ENCODE assay signal across 8 mouse cellular contexts in the genomic region with DNA sequence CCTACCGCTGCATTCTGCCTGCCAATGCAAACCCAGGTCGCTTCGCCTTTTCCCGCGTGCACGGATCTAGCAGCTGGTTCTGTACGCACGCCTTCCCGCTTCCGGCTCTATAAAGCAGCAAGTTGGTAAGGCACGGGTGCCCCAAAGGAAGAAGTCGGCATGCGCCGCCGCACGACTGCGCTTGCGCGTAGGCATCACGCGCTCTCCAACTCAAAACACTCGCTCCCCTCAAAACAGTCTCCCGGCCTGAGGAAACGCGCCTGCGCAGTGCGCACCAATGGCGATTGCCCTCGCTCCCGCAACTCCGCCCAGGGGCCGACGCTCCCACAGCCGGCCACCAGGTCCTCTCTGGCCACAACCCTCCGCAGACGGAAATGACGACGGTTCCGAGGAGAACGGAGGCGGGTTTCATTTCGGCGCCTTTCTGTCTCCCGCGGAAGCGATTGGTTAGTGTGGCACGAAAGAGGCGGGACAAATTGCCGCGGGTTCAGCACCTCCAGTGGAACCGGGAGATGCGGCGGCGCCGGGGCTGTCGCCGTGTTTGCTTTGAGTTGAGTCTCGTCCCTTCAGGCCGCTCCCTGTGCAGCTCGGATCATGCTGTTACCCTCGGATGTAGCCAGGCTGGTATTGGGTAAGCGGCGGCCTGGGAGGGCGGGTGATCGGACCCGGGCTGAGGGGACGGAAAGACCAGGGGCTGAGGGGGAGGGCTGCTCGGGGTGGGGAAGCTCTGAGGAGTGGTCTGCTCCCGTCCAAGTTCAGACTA. TPM values are rescaled to one million over a fixed set of nuclear protein-coding genes. Genes with fewer than 3 reads are reported as not detected.
DNase-seq lines count a peak whose midpoint lies in the region; ATAC-seq lines count a peak whose summit lies in the region.

A gene (minus strand): TSS at position 183 of the 763 bp plus-strand sequence.
A gene (plus strand): TSS at position 490 of the 763 bp plus-strand sequence.

- H3K4me3 ChIP-seq in heart, embryonic 10.5 days = peak within 1 kb of the TSS; percentile 91
- peak within 1 kb of the TSS; percentile 93 for H3K4me3 ChIP-seq in kidney, embryonic 15.5 days (replicated peaks)

- WGBS in heart, embryonic 10.5 days = under 1% methylated on average over 69 of the region's 69 CpGs
- under 1% methylated on average over 69 of the region's 69 CpGs for whole genome bisulfite sequencing in kidney, embryonic 15.5 days

- DNase-seq in B cell, adult 2 months = peak; percentile 98
- peak; percentile 100 for DNase-seq in brain, adult 2 months (ENCODE audit: low read depth, low spot score)
- DNase-seq in heart, embryonic 10.5 days (ENCODE audit: low spot score) = peak; percentile 100
- DNase-seq in liver = peak; percentile 100
- DNase-seq in spleen, postnatal 4 days (ENCODE audit: low spot score in 2 of 2) = peak; percentile 99 to 100

- H3K9me3 ChIP-seq in heart, embryonic 10.5 days = no peaks in the 10 kb centered on the region
- no peaks in the 10 kb centered on the region for H3K9me3 ChIP-seq in kidney, embryonic 15.5 days (replicated peaks)

- ATAC-seq in erythroblast, adult 5-6 weeks (replicated peaks; ENCODE audit: low FRiP score, poor library complexity, severe bottlenecking) = peak; percentile 96
- peak; percentile 99 for ATAC-seq in kidney, embryonic 15.5 days (replicated peaks; ENCODE audit: low FRiP score)
- ATAC-seq in monocyte, adult 5-6 weeks (replicated peaks; ENCODE audit: insufficient number of reproducible peaks, low FRiP score, low TSS enrichment, poor library complexity, severe bottlenecking) = peak; percentile 97

- peaks cover 12% of the 10 kb centered on the region; the same call in 1 of the 2 replicates for H3K36me3 ChIP-seq in heart, embryonic 10.5 days
- peaks cover 11% of the 10 kb centered on the region; the same call in 1 of the 2 replicates for H3K36me3 ChIP-seq in kidney, embryonic 15.5 days

- peak within 1 kb of the TSS; percentile 84 for H3K4me2 ChIP-seq in kidney, embryonic 15.5 days

- H3K27ac ChIP-seq in heart, embryonic 10.5 days = peak within 1 kb of the TSS; percentile 94
- peak within 1 kb of the TSS; percentile 97 for H3K27ac ChIP-seq in kidney, embryonic 15.5 days

- H3K9ac ChIP-seq in kidney, embryonic 15.5 days = peak within 1 kb of the TSS; percentile 93

- peaks cover 16% of the 10 kb centered on the region for H3K4me1 ChIP-seq in heart, embryonic 10.5 days
- peaks cover 19% of the 10 kb centered on the region for H3K4me1 ChIP-seq in kidney, embryonic 15.5 days

- H3K27me3 ChIP-seq in heart, embryonic 10.5 days (ENCODE audit: insufficient read depth, poor library complexity, severe bottlenecking) = no peaks in the 10 kb centered on the region
- H3K27me3 ChIP-seq in kidney, embryonic 15.5 days = no peaks in the 10 kb centered on the region

RNA-seq across cellular contexts. Expression of the first gene that starts in this region (rescaled TPM):
- total RNA-seq in erythroblast, adult 5-6 weeks (2015; ENCODE audit: low replicate concordance) = 3.7 and 21.5 TPM in 2 replicates
- total RNA-seq in erythroblast, adult 5-6 weeks (2017; ENCODE audit: low replicate concordance) = 4.3 and 5.3 TPM in 2 replicates
- 10.5 and 11.1 TPM in 2 replicates for polyA plus RNA-seq in heart, embryonic 10.5 days (2016; fragmentation: Nextera tagmentation; extraction: Ambion mirVana)
- polyA plus RNA-seq in kidney, embryonic 15.5 days (2015; fragmentation: Nextera tagmentation; extraction: Ambion mirVana) = 15.6 and 16.3 TPM in 2 replicates
- 21.4 to 53.1 TPM (median 22.3 TPM) in 3 replicates for total RNA-seq in monocyte, adult 5-6 weeks (2017)

RNA-seq across cellular contexts. Expression of the second gene that starts in this region (rescaled TPM):
- 5.6 and 10.9 TPM in 2 replicates for total RNA-seq in erythroblast, adult 5-6 weeks (2015; ENCODE audit: low replicate concordance)
- 7.8 and 11.4 TPM in 2 replicates for total RNA-seq in erythroblast, adult 5-6 weeks (2017; ENCODE audit: low replicate concordance)
- polyA plus RNA-seq in heart, embryonic 10.5 days (2016; fragmentation: Nextera tagmentation; extraction: Ambion mirVana) = 17.5 TPM in 2 replicates
- polyA plus RNA-seq in kidney, embryonic 15.5 days (2015; fragmentation: Nextera tagmentation; extraction: Ambion mirVana) = 20.0 and 20.6 TPM in 2 replicates
- 14.0 to 16.8 TPM (median 15.1 TPM) in 3 replicates for total RNA-seq in monocyte, adult 5-6 weeks (2017)

Comparison
In these comparisons a context has a peak if more than half of its experiments do, and no peak if none do; other contexts are left out.
1. Peak in every context shown above with its lines: DNase-seq, ATAC-seq, H3K4me3 ChIP-seq and H3K27ac ChIP-seq.